Mouse (Mus musculus): ENCODE measurements at regions not wholly inside any gene's neighbourhood (a gene's known extent, or its start where the extent isn't known, plus 50 kb on each side); places are given as distances from the start of the nearest gene placed in this dataset.

DNA sequence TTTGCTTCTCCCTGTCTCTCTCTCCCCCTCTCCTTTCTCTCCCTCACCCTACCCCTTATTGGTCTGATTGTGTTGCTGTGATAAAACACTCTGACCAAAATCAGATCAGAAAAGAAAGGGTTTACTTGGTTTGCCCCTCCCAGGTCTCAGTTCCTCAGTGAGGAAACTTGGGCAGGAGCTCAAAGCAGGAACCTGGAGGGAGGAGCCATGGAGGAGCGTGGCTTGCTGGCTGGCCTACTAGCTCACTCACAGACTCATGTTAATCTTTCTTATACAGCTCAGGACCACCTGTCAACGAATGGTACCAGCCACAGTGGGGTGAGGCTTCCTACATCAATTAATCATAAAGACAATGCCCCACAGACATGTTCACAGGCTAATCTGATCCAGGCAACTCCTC lies 339.4 kb downstream of the Fam49a start:
- H3K9me3 ChIP-seq = no peaks in the 10 kb centered on the region
- no peak overlapping the region for H3K27ac ChIP-seq
- H3K27me3 ChIP-seq = no peaks in the 10 kb centered on the region
- H3K4me2 ChIP-seq = no peak overlapping the region
- no peak overlapping the region for H3K4me3 ChIP-seq
- no peaks in the 10 kb centered on the region for H3K36me3 ChIP-seq
- ATAC-seq (ENCODE audit: insufficient number of reproducible peaks, low FRiP score, low TSS enrichment, low read depth) = no peak
- no peaks in the 10 kb centered on the region for H3K4me1 ChIP-seq
- WGBS = 24% methylated on average over 2 of the region's 2 CpGs
- H3K9ac ChIP-seq = no peak overlapping the region

DNA sequence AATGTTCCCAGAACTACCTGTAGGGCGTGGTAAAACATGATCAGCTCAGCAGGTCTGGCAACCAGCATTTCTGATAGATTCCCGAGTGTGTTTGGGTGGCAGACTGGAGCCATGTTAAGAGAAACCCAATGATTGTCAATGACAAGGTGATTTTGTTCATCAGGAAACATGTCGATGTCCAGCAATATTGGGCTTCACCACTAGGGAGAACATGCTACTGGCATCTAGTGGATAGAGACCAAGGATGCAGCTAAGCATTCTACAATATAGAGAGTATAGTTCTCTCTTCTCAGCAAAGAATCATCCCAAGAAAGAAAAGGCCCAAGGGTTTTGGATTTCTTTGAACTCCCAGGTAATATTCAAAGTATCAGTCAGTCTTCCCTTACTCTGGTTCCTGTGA lies 333.5 kb downstream of the Fam49a start:
- Histone ChIP-seq H3K4me3 (no peak overlapping the region), H3K9ac (no peak overlapping the region), H3K27ac (no peak overlapping the region), H3K4me1 (no peaks in the 10 kb centered on the region), H3K27me3 (no peaks in the 10 kb centered on the region), H3K9me3 (no peaks in the 10 kb centered on the region), H3K36me3 (no peaks in the 10 kb centered on the region), H3K4me2 (no peak overlapping the region)
- WGBS = 84% methylated on average over 3 of the region's 3 CpGs
- ATAC-seq (ENCODE audit: insufficient number of reproducible peaks, low FRiP score, low TSS enrichment, low read depth) = no peak

DNA sequence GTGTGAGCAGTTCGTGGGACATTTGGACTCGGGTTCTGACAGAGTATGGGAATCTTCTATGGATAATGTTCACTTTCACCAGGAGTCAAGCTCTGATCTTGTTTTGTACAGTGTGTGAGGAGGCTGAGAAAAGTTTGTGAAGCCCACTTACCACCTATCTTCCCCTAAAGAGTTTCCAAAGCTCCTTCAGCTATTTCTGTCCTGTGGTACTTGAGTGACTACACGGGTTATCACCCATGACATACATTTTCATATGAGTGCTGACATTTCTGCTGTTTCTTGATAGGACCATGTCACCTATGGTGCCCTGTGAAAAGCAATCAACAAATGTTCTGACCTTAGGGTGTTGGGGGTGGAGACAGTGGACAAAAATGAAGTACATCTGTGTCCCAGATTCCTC lies 332.6 kb downstream of the Fam49a start:
- 83% methylated on average over 3 of the region's 3 CpGs for WGBS
- ATAC-seq (ENCODE audit: insufficient number of reproducible peaks, low FRiP score, low TSS enrichment, low read depth) = no peak

DNA sequence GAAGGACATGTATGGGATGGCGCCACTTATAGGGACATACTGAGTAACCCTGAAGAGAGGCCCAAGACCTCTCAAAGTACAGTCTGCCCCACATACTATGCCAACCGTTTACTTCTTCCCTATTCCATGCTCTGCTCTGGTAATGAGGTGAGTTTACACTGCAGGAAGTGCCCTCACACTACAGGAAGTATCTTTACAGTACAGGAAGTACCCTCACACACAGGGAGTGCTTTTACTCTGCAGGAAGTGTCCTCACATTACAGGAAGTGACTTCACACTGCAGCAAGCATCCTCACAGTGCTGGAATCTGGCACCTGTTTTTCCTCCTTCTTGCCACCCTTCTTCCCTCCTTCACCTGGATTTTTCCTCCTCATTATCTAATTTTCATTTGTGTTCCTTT lies 331.4 kb downstream of the Fam49a start:
- H3K9me3 ChIP-seq = no peaks in the 10 kb centered on the region
- H3K4me3 ChIP-seq = no peak overlapping the region
- peaks cover 8% of the 10 kb centered on the region; the same call in 1 of the 2 replicates for H3K4me1 ChIP-seq
- H3K9ac ChIP-seq = no peak overlapping the region
- 85% methylated on average over 2 of the region's 2 CpGs for WGBS
- H3K36me3 ChIP-seq = no peaks in the 10 kb centered on the region
- H3K27me3 ChIP-seq = no peaks in the 10 kb centered on the region
- H3K4me2 ChIP-seq = no peak overlapping the region
- no peak for ATAC-seq (ENCODE audit: insufficient number of reproducible peaks, low FRiP score, low TSS enrichment, low read depth)
- no peak overlapping the region for H3K27ac ChIP-seq

More for the DNA sequence above, 332.6 kb downstream of the Fam49a start:
- Histone ChIP-seq H3K4me2 (no peak overlapping the region), H3K27ac (no peak overlapping the region), H3K4me1 (no peaks in the 10 kb centered on the region), H3K36me3 (no peaks in the 10 kb centered on the region), H3K9me3 (no peaks in the 10 kb centered on the region), H3K9ac (no peak overlapping the region), H3K27me3 (no peaks in the 10 kb centered on the region), H3K4me3 (no peak overlapping the region)

DNA sequence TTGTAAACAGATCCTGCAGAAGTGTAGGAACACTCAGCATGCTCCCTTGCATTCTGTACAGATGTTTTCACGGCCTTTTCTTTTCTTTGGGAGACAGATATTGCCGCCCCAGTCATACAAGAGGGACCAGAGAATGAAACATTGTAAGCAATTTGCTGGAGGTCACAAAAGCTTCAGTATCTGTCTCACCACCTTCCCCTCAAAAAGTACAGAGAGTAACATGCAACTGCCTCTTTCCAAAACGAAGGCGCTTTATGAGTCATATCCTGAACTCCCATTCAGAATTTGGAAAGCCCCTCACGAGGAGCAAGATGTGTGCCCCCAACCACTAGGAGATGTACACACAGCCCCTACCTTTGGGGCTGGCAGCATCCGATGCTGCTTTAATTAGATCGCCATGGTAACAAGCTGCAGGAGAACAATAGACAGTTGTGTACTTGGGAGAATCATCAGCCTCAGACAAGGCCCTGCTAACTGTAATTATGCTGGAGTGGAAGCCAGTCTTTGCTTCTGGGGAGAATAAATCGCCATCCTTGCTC lies 328.9 kb downstream of the Fam49a start:
- H3K27ac ChIP-seq = no peak overlapping the region
- H3K4me1 ChIP-seq = peaks cover 8% of the 10 kb centered on the region; the same call in 1 of the 2 replicates
- H3K4me3 ChIP-seq = no peak overlapping the region
- no peak overlapping the region for H3K4me2 ChIP-seq
- no peak overlapping the region for H3K9ac ChIP-seq
- H3K36me3 ChIP-seq = no peaks in the 10 kb centered on the region
- 65% methylated on average over 8 of the region's 8 CpGs for WGBS
- H3K9me3 ChIP-seq = no peaks in the 10 kb centered on the region
- no peak for ATAC-seq (ENCODE audit: insufficient number of reproducible peaks, low FRiP score, low TSS enrichment, low read depth)
- H3K27me3 ChIP-seq = no peaks in the 10 kb centered on the region

DNA sequence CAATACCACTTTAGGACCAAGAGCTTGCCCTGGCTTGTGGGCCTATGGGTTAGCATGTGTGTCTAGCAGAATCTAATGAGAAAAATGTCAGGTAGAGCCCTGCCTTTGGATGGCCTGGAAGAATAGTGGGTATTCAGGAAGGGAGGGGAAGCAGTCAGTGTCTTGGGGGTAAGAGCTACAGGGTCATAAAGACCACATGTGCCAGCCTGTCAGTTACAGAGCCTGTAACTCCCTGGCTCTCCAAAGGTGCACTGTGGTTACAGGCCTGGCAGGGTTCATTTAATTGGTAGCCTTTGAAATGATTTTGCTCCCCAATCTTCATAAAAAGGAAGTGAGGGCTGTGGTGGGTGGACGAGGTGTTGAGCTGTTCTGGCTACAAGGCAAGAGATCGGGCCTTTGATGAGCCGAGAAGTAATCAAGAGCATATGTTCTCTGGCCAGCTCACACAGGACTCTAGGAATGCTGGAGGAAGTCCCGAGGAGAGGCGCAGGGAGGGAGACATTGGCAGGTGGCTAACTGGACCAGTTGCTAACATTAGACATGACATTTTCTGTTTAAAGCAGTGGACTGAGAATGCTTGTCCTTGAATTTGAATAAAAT lies 326.9 kb downstream of the Fam49a start:
- Histone ChIP-seq H3K27ac (no peak overlapping the region), H3K4me3 (no peak overlapping the region)

DNA sequence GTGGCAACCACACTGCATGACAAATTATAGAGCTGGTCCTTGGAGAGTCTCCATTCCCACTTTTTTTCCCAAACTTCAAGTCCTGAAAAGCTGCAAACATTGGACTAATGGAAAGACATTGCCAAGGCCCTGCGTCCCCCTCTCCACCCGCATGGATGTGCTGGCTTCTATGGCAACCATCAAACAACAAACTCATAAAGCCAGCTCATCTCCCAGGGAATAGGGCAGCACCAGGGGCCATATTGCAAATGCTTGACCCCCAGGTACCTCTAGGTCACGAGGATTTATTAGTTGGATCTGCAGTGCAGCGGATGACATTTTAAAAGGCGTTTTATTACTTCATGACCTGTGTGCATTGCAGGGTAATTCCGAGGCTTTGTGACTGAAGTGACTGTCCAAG lies 324.5 kb downstream of the Fam49a start:
- no peaks in the 10 kb centered on the region; the same call in 1 of the 2 replicates for H3K27me3 ChIP-seq
- peaks cover 16% of the 10 kb centered on the region for H3K4me1 ChIP-seq
- H3K9me3 ChIP-seq = no peaks in the 10 kb centered on the region
- H3K4me3 ChIP-seq = no peak overlapping the region
- H3K9ac ChIP-seq = no peak overlapping the region
- no peak overlapping the region for H3K4me2 ChIP-seq
- no peak overlapping the region for H3K27ac ChIP-seq
- 46% methylated on average over 6 of the region's 6 CpGs for WGBS
- no peaks in the 10 kb centered on the region for H3K36me3 ChIP-seq
- no peak for ATAC-seq (ENCODE audit: insufficient number of reproducible peaks, low FRiP score, low TSS enrichment, low read depth)

More for the DNA sequence above, 326.9 kb downstream of the Fam49a start:
- H3K9ac ChIP-seq = no peak overlapping the region
- no peak for ATAC-seq (ENCODE audit: insufficient number of reproducible peaks, low FRiP score, low TSS enrichment, low read depth)
- WGBS = 19% methylated on average over 5 of the region's 5 CpGs
- H3K36me3 ChIP-seq = no peaks in the 10 kb centered on the region
- no peaks in the 10 kb centered on the region for H3K27me3 ChIP-seq
- peaks cover 8% of the 10 kb centered on the region; the same call in 1 of the 2 replicates for H3K4me1 ChIP-seq
- no peak overlapping the region for H3K4me2 ChIP-seq
- H3K9me3 ChIP-seq = no peaks in the 10 kb centered on the region

DNA sequence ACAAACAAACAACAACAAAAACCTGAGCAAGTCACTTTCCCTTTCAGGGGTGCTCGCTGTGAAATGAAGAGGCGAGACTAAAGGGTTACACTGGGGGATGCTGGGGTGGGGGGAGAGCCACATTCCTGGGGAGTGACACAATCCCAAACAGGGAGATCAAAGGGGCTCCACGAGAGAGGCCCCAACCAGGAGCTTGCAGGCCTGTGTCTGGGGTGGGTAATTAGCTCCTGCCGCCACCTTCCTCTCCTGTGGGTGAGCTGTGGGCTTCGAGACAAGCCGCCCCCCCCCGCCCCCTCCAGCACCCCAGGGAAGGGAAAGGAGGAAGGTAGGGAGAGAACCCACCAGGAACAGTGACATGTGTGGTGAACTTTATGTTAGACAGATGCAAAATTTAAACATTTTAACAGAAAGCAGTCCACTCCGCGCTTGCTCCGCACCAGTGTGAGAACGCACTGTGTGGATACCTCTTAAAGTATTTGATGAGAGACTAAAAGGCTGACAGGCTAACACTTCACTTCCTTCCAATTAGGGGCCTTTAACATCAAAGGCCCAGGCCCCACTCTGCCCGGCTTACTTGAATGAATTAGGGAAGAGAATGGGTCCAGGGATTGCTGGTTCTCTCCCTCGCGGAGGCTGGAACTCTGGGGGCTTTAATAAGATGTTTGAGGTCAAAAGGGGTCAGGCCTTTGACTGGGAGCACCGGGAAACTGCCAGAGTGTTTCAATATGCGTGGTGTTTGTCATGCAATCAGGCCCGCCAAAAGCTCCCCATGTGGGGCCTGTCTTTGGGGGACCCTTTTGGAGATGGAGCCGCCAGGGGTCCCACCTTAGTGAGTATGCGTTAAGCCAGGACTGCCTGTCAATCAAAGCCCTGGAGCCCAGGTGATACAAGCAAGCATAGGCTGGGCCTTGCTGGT lies 319.6 kb downstream of the Fam49a start:
- Histone ChIP-seq H3K4me1 (peaks cover 18% of the 10 kb centered on the region), H3K9me3 (no peaks in the 10 kb centered on the region), H3K4me2 (peak overlapping the region; percentile 30), H3K36me3 (no peaks in the 10 kb centered on the region), H3K27me3 (no peaks in the 10 kb centered on the region; the same call in 1 of the 2 replicates), H3K9ac (no peak overlapping the region), H3K27ac (no peak overlapping the region), H3K4me3 (no peak overlapping the region)
- ATAC-seq (ENCODE audit: insufficient number of reproducible peaks, low FRiP score, low TSS enrichment, low read depth) = peak; percentile 57; the same call in 1 of the 2 replicates
- 9% methylated on average over 19 of the region's 19 CpGs for WGBS

DNA sequence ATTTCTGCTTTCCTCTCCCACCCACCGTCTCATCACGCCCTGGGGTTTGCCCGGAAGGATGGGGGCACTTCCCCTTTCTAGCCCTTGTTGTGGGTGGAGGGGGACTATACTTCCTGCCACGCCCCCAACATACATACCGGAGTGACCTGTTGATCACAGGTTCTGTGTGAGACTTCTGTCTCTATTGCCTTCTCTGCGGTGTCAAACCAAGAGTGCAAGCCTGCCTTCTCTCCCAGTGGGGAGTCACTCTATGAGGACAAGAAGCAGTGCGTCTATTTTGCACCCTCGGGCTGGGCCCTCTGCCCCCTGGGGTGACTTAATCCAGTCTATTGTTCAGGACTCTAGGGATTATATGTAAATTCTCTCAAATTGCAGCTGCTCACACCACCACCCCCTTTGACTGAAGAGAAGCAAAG lies 318.8 kb downstream of the Fam49a start:
- no peak overlapping the region for H3K27ac ChIP-seq
- no peak overlapping the region for H3K4me3 ChIP-seq
- no peak for ATAC-seq (ENCODE audit: insufficient number of reproducible peaks, low FRiP score, low TSS enrichment, low read depth)
- H3K27me3 ChIP-seq = no peaks in the 10 kb centered on the region; the same call in 1 of the 2 replicates
- H3K4me2 ChIP-seq = no peak overlapping the region
- H3K4me1 ChIP-seq = peaks cover 18% of the 10 kb centered on the region
- no peak overlapping the region for H3K9ac ChIP-seq
- 4% methylated on average over 8 of the region's 8 CpGs for WGBS
- no peaks in the 10 kb centered on the region for H3K9me3 ChIP-seq
- H3K36me3 ChIP-seq = no peaks in the 10 kb centered on the region

DNA sequence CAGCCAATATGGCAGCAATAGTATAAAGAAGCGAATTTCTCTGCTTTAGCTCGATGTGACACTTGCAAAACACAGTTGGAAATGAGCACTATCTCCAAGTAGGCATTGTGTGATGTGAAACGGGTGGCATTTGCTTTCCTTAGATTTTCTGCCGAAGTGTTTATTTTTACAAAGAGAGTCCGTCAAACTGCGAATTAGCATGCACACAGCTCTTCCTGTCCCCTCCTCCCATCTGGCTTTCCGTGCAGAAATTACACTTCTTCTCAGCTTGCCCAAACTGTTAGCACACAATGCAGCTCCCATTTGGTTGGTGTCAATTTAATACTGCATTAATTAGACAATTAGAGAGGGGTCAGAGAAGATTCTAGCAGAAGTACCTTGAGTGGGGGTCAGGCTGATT lies 316.3 kb downstream of the Fam49a start:
- H3K9me3 ChIP-seq = no peaks in the 10 kb centered on the region
- no peaks in the 10 kb centered on the region; the same call in 1 of the 2 replicates for H3K27me3 ChIP-seq
- no peak overlapping the region for H3K4me2 ChIP-seq
- H3K27ac ChIP-seq = no peak overlapping the region
- H3K9ac ChIP-seq = no peak overlapping the region
- WGBS = 54% methylated on average over 7 of the region's 7 CpGs
- no peak for ATAC-seq (ENCODE audit: insufficient number of reproducible peaks, low FRiP score, low TSS enrichment, low read depth)
- peaks cover 18% of the 10 kb centered on the region for H3K4me1 ChIP-seq
- no peaks in the 10 kb centered on the region for H3K36me3 ChIP-seq
- H3K4me3 ChIP-seq = no peak overlapping the region

DNA sequence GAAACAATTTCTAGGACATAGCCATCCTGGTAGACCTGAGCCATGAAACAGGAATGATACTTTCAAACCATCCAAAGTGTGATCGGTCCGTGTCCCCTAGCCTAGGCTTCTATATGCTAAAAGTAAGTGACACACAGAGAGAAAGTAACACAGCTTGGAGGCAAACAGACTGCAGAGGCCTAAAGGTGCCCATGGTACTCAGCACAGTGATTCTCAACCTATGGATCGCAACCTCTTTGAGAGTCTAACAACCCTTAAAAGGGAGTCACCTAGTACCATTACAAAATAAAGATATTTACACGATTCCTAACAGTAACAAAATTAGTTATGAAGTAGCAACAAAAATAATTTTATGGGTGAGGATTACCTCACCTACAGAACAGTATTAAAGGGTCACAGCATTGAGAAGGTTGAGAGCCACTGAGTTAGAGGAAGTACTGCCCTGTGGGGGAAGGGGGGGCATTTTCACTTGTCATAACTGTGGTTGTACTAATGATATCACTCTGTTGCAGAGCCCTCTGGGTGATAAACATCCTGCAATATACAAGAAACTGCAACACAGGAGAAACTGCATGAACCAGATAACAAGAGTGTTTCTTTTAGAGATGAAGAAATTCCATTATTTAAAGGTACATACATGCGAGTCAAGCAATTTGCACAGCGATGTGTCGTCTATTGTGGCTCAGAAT lies 308.8 kb downstream of the Fam49a start:
- no peak for ATAC-seq (ENCODE audit: insufficient number of reproducible peaks, low FRiP score, low TSS enrichment, low read depth)
- Histone ChIP-seq H3K27ac (no peak overlapping the region), H3K4me3 (no peak overlapping the region), H3K9ac (no peak overlapping the region), H3K36me3 (no peaks in the 10 kb centered on the region), H3K4me1 (no peaks in the 10 kb centered on the region), H3K9me3 (no peaks in the 10 kb centered on the region), H3K27me3 (no peaks in the 10 kb centered on the region), H3K4me2 (no peak overlapping the region)
- WGBS = 92% methylated on average over 7 of the region's 7 CpGs

DNA sequence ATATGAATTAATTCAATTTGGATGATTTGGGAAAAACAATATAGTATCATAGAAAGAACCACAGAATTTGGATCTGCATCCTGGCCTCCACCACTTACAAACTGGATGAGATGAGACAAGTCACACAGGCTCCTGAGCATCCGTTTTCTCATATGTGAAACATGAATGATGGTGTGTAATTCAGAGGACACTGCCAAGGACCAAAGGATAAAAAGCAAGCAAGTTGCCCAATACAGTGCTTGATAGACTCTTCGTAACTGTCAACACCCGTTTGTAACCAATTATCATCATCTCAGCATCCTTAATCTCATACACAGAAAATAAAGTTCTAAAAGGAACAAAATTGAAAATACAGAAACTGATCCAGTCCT lies 305.8 kb downstream of the Fam49a start:
- H3K27me3 ChIP-seq = no peaks in the 10 kb centered on the region

More for the DNA sequence above, 305.8 kb downstream of the Fam49a start:
- H3K36me3 ChIP-seq = no peaks in the 10 kb centered on the region
- no peak for ATAC-seq (ENCODE audit: insufficient number of reproducible peaks, low FRiP score, low TSS enrichment, low read depth)
- no peak overlapping the region for H3K4me2 ChIP-seq
- no peak overlapping the region for H3K9ac ChIP-seq
- H3K9me3 ChIP-seq = no peaks in the 10 kb centered on the region
- 91% methylated on average over 3 of the region's 3 CpGs for WGBS
- H3K4me3 ChIP-seq = no peak overlapping the region
- no peak overlapping the region for H3K27ac ChIP-seq
- no peaks in the 10 kb centered on the region for H3K4me1 ChIP-seq
